Mouse (Mus musculus) bone marrow, adult 2 months (tissue): Measurements from ENCODE around the gene Spcs2.

ENCODE experiments used
- CTCF ChIP-seq: fragments of 200-500 bp; IDR thresholded peaks from 2 replicates; pipeline ENCODE4 v1.5.1; 2011; ENCODE audit warnings: low read length, control low read depth; ENCODE audit not compliant: control insufficient read depth, insufficient read depth
- POLR2A ChIP-seq: fragments of 200-500 bp; IDR thresholded peaks from 2 replicates; pipeline ENCODE4 v1.6.1; 2011; ENCODE audit warnings: low read depth, mild to moderate bottlenecking, control low read depth, low read length, borderline replicate concordance; ENCODE audit not compliant: control insufficient read depth

DNA sequence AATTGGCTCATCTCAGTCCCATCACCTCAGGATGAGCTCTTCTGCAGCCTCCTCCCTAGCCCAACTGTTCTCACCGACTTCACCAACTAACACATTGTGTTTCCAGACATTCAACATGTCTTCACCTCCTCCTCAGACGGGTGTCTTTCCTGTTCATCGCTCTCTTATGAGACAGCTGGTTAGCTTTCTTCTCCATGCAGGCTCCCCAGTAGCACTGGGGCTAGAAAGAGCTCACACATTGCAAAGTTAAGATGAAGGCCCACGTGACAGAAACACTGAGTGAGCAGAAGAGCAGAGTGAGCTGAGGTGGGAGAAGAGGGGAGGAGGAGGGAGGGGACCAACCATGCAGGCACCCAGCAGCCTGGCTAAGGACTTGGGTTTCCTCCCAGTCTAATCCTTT, 38.9 kb upstream of the Spcs2 start:
- no peak for TF ChIP-seq POLR2A
- no peak for TF ChIP-seq CTCF
